Mouse (Mus musculus) left cerebral cortex, postnatal 4 days (tissue): ENCODE data around the gene Hmgb2. TPM values are rescaled to one million over a fixed set of nuclear protein-coding genes. Genes with fewer than 3 reads are reported as not detected.
"Not testable (repeated sequence)": the region's sequence is repeated elsewhere in the genome, so short reads cannot be mapped to it uniquely, and the experiment has no call there.

Experiments
- DNase-seq: peaks from one replicate; pipeline ENCODE4 v3.0.0-alpha.2; 2022
- intact Hi-C: fragments of 180-260 bp; cut with DNase I; formaldehyde crosslinking; loops from one replicate; pipeline ENCODE4 v1.15.1; 2025
- total RNA-seq, 2 experiments: library from RNA; stranded (reverse); gene quantifications; 2 replicates each; pipeline ENCODE4 v1.2.3; 2021

The Hmgb2 gene
- total RNA-seq, 2 experiments from 2014 or later: 22.1 to 32.1 TPM

- no peak for DNase-seq
- intact Hi-C loops: no loop called here
Measured at GRCm38 (mm10) chr8:57508657-57509056, 3.0 kb upstream of the Hmgb2 start.

- intact Hi-C loops: no loop called here
- no peak for DNase-seq
Measured at GRCm38 (mm10) chr8:57510791-57511315, 854 bp upstream of the Hmgb2 start.

- intact Hi-C loops: no loop called here
- peak; percentile 59 for DNase-seq
Measured at GRCm38 (mm10) chr8:57512141-57513056, 692 bp downstream of the Hmgb2 start.

- intact Hi-C loops, DNase-seq: not testable (repeated sequence)
Measured at GRCm38 (mm10) chr8:57513178-57513661, 1.5 kb downstream of the Hmgb2 start.

- DNase-seq, intact Hi-C loops: not testable (repeated sequence)
Measured at GRCm38 (mm10) chr8:57516685-57517084, 5.0 kb downstream of the Hmgb2 start.

GRCm38 (mm10) chr8:57517723-57518122 is 6.0 kb downstream of the Hmgb2 start:
- DNase-seq: no peak
- intact Hi-C loops: no loop called here

GRCm38 (mm10) chr8:57520186-57520786 is 8.6 kb downstream of the Hmgb2 start:
- intact Hi-C loops: no loop called here
- DNase-seq: no peak

- no peak for DNase-seq
- intact Hi-C loops: no loop called here
Measured at GRCm38 (mm10) chr8:57528036-57528435, 16.3 kb downstream of the Hmgb2 start.

GRCm38 (mm10) chr8:57530238-57530637 is 18.5 kb downstream of the Hmgb2 start:
- no peak for DNase-seq
- intact Hi-C loops: loop anchor here (2.0 kb wide), 1 partner anchor 101 kb away; no protein-coding TSS in a partner anchor

- intact Hi-C loops: loop anchor here (2.0 kb wide), 1 partner anchor 102 kb away; no protein-coding TSS in a partner anchor
- peak; percentile 78 for DNase-seq
Measured at GRCm38 (mm10) chr8:57530666-57531349, 19.1 kb downstream of the Hmgb2 start.

GRCm38 (mm10) chr8:57532223-57532622 is 20.5 kb downstream of the Hmgb2 start:
- intact Hi-C loops: no loop called here
- peak; percentile 19 for DNase-seq

- no peak for DNase-seq
- intact Hi-C loops: no loop called here
Measured at GRCm38 (mm10) chr8:57533106-57533505, 21.4 kb downstream of the Hmgb2 start.

- no peak for DNase-seq
- intact Hi-C loops: no loop called here
Measured at GRCm38 (mm10) chr8:57534495-57534894, 22.8 kb downstream of the Hmgb2 start.

GRCm38 (mm10) chr8:57536167-57536566 is 24.5 kb downstream of the Hmgb2 start:
- DNase-seq: no peak
- intact Hi-C loops: no loop called here

GRCm38 (mm10) chr8:57538601-57539000 is 26.9 kb downstream of the Hmgb2 start:
- intact Hi-C loops: no loop called here
- DNase-seq: no peak

GRCm38 (mm10) chr8:57540110-57540838 is 28.6 kb downstream of the Hmgb2 start:
- intact Hi-C loops: loop anchor here (2.0 kb wide), 1 partner anchor 261 kb away; no protein-coding TSS in a partner anchor
- DNase-seq: peak; percentile 72

GRCm38 (mm10) chr8:57540951-57541350 is 29.2 kb downstream of the Hmgb2 start:
- intact Hi-C loops: loop anchor here (2.0 kb wide), 1 partner anchor 260 kb away; no protein-coding TSS in a partner anchor
- no peak for DNase-seq

- intact Hi-C loops: loop anchor here (2.0 kb wide), 1 partner anchor 259 kb away; no protein-coding TSS in a partner anchor
- DNase-seq: no peak
Measured at GRCm38 (mm10) chr8:57541405-57541804, 29.7 kb downstream of the Hmgb2 start.

GRCm38 (mm10) chr8:57546401-57546800 is 34.7 kb downstream of the Hmgb2 start:
- DNase-seq: no peak
- intact Hi-C loops: no loop called here

- DNase-seq: no peak
- intact Hi-C loops: no loop called here
Measured at GRCm38 (mm10) chr8:57546834-57547233, 35.1 kb downstream of the Hmgb2 start.
